Mouse (Mus musculus): ENCODE measurements at regions not wholly inside any gene's neighbourhood (a gene's known extent, or its start where the extent isn't known, plus 50 kb on each side); places are given as distances from the start of the nearest gene placed in this dataset.
A peak's percentile ranks its signal among the peaks of the same experiment; 100 is the strongest.

DNA sequence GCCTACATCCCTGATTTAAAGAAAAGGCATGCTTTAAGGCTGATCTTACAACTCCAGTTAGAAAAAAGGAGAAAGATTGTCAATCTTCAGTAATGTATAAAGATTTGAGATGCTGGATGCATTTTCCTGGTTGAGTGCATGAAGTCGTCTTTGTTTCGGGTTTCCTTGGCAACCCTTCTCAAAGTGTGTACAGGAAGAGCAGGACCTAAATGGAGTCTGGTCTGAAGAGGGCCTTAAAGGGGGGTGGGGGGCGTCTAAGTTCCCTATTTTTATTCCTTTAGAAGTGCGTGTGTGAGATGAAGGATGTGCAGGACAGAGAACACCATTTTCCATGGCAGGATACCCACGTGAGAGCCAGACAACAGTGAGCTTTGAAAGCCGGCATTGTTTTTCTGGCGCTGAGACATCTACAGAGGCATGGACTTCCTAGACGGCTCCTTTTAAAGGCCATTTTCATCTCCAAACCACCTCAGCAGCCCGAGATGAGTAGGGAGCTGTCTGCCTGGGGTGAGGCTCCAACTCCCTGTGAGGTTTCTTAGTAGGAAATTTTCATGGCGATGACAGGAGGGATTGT, 319.2 kb upstream of the G2e3 start:
- no peak for ATAC-seq (ENCODE audit: insufficient number of reproducible peaks, low FRiP score, low TSS enrichment)

DNA sequence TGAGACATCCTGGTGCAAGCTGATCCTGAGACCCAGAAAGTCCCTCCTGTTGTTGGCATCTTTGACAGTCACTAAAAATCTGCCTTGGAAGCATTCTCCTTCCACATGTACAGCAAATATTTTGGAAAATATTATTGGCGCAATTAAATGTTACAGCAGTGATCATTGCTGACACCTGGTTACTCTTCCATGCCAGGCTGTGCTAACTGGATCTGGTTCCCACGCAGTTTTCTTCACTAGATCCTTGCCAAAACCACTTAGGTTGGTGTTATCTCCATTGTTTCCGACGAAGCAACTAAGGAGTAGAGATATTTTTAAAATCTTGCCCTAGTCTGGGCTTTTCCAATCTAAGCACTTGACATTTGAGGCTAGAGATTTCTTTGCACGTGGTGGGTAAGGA, 321.8 kb upstream of the G2e3 start:
- no peak for ATAC-seq (ENCODE audit: insufficient number of reproducible peaks, low FRiP score, low TSS enrichment)

GRCm38 (mm10) chr12:51025531-51025930, 322.3 kb upstream of the G2e3 start:
- no peak for ATAC-seq (ENCODE audit: insufficient number of reproducible peaks, low FRiP score, low TSS enrichment)

GRCm38 (mm10) chr12:51024057-51024743, 323.7 kb upstream of the G2e3 start:
- no peak for ATAC-seq (ENCODE audit: insufficient number of reproducible peaks, low FRiP score, low TSS enrichment)

GRCm38 (mm10) chr12:51018185-51018584, 329.7 kb upstream of the G2e3 start:
- no peak for ATAC-seq (ENCODE audit: insufficient number of reproducible peaks, low FRiP score, low TSS enrichment)

GRCm38 (mm10) chr12:51016081-51016480, 331.8 kb upstream of the G2e3 start:
- no peak for ATAC-seq (ENCODE audit: insufficient number of reproducible peaks, low FRiP score, low TSS enrichment)

GRCm38 (mm10) chr12:51009644-51010043, 338.2 kb upstream of the G2e3 start:
- ATAC-seq (ENCODE audit: insufficient number of reproducible peaks, low FRiP score, low TSS enrichment): no peak

DNA sequence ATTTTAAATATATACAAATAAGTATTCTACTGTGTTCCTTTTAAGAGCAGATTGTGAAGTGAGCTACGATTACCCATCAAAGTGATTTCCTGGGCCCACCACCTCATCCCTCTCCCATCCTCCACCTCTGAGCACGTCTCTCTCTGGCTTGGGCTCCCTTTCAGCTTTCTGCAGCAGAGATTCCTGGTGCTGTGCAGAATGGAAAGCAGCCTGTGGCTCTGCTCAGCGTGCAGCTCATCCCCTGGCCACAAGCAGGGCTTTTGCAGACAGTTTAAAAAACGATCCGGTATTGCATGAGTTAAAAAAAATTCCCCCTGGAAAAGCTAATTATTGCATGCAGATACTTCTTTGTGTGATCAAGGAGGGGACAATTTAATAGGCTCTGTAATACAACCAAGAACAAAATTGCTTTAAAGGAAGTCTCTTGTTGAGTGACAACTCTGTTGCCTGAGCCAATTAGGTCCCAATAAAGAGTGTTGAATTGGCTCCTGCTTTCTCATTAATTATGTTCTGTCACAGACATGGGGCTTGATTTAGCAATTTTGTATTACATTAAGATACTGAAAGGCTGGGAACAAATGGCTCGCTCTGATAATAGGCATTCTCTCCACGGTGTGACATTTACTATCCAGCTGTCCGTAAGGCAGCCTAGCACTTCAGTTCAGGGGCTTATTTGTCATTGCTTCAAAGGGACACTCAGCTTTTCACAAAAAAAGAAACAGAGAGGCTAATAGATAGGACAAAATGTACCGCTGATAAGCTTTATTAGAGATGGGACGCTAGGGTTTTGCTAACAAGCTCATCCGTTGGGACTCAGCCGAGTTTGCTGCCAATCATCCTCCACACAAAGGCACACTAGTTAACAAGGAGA, 345.9 kb upstream of the G2e3 start:
- no peak for ATAC-seq (ENCODE audit: insufficient number of reproducible peaks, low FRiP score, low TSS enrichment)

- ATAC-seq (ENCODE audit: insufficient number of reproducible peaks, low FRiP score, low TSS enrichment): no peak
Observed at GRCm38 (mm10) chr12:51001096-51001495, 346.8 kb upstream of the G2e3 start.

DNA sequence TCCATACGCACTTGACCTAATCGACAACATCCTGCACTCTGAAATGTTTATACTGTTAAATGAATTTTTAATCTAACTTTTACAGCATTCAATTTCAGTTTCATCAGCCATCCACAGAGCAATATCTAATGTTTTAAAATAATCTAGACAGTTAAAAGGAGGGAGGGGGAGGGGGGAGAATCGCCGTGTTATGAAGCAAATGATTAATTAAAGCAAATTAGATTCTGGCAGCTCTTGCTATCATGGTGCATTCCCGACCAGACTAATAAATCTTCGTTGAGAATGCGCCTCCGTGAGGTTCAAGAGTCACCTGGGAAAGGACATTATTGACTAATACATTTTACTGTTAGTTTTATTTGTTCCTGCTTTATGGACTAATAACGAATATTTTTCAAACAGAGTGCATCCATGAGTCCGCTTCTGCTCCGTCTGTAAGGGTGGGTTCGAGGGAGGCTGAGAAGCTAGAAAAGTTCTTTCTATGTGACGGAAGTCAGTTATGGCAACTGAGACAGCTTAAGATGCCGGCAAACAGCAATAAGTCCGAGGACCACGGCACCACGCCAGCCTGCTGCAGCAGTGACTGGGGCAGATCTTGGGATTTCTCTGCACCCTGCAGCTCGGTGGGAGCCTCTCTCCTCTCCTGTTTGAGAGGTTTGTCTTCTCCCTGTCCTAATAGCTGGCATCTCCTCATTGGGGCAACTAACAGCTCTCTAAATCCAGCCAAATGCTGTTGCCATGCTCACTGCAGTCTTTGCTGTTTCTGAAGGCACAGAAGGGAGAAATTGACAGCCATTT, 347.4 kb upstream of the G2e3 start:
- no peak for ATAC-seq (ENCODE audit: insufficient number of reproducible peaks, low FRiP score, low TSS enrichment)

- ATAC-seq (ENCODE audit: insufficient number of reproducible peaks, low FRiP score, low TSS enrichment): peak; percentile 70
Observed at GRCm38 (mm10) chr12:50999295-51000237, 348.3 kb upstream of the G2e3 start.

GRCm38 (mm10) chr12:50995664-50996063, 346.8 kb upstream of the Prkd1 start:
- no peak for ATAC-seq (ENCODE audit: insufficient number of reproducible peaks, low FRiP score, low TSS enrichment)

DNA sequence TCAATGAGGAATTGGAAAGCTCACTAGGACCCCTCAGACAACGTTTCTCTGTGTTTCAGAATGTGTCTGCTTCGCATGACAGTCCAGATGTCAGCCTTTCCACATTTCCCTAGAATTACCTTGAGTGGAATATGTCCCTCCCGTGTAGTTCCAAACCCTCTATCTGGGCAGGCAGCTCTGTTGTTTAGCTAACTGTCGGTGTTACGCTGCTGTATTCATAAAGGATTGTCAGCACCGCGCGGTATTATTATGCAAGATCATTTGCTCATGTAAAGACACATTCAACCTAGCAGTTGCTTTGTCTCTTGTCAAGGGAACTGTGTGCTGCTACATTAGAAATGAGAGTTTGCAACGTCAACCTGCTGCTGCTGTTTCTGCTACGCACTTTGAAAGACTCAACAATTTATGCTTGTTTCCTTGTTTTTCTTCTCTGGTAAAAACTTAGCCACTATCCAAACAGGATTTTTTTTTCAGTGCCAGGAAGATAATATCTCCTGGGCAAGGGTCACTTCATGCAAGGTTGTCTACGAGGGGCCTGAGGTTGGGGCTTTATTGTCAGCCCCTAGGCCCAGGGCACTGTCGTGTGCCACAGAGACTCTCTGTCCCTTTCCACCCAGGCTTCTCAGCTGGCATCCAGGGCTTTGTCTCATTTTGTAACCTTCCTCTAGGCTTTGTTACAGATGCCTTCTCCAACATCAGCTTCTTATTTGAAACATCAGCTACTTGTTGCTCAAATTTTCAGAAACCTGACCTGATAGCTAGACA, 340.8 kb upstream of the Prkd1 start:
- no peak for ATAC-seq (ENCODE audit: insufficient number of reproducible peaks, low FRiP score, low TSS enrichment)

DNA sequence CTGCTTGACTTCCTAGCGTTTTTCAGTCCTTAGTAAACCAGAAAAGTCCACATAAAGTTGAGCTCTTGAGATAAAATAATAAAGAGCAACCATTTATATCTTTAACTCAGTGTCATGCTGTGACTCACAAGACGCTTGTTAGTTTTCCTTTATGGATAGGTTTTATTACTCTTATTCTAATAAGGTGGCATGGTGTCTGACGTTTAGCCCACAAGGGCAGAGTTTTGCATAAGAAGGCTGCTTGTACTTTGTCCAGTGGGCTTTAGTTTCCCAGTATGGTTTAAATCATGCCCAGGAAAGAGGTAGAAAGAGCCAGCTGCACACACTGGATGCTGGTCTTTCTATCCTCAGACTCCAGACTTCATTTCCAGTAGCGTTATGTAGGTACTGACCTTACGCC, 332.4 kb upstream of the Prkd1 start:
- ATAC-seq (ENCODE audit: insufficient number of reproducible peaks, low FRiP score, low TSS enrichment): no peak

- ATAC-seq (ENCODE audit: insufficient number of reproducible peaks, low FRiP score, low TSS enrichment): no peak
Observed at GRCm38 (mm10) chr12:50980800-50981199, 331.9 kb upstream of the Prkd1 start.

DNA sequence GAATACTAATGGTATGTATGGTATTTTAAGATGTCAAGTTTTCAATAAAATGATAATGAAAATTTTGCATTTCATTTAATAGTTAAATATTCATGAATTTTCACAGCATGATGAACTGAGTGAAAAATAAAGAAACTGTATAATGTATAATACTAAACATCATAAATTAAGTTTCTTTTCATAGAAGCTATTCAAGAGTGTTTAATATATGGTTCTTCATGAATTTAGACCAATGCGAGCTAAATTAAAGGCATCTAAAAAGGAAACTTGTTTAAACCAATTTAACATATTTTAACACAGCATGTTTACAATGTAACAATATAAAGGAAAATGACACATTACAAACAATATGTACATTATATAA, 321.8 kb upstream of the Prkd1 start:
- ATAC-seq (ENCODE audit: insufficient number of reproducible peaks, low FRiP score, low TSS enrichment): no peak

GRCm38 (mm10) chr12:50969887-50970758, 321.2 kb upstream of the Prkd1 start:
- no peak for ATAC-seq (ENCODE audit: insufficient number of reproducible peaks, low FRiP score, low TSS enrichment)

- ATAC-seq (ENCODE audit: insufficient number of reproducible peaks, low FRiP score, low TSS enrichment): no peak
Observed at GRCm38 (mm10) chr12:50969402-50969801, 320.5 kb upstream of the Prkd1 start.
